Mouse (Mus musculus) urinary bladder, adult 2 months (tissue): ENCODE data around the gene Tnfrsf25. TPM values are rescaled to one million over a fixed set of nuclear protein-coding genes. Genes with fewer than 3 reads are reported as not detected.

ENCODE experiments used
- polyA plus RNA-seq: library from polyadenylated mRNA; depleted of rRNA; stranded (reverse); fragments of >200 nt; gene quantifications from 2 replicates; pipeline ENCODE4 v1.2.3, GENCODE M21; 2012; rRNA removed

Gene Tnfrsf25
- polyA plus RNA-seq, 1 experiment = 3.7 TPM

Other genes starting within 250 kb of the Tnfrsf25 start
- 33.6 and 35.7 TPM in 2 replicates for gene Dnajc11, start 182.2 kb upstream of the Tnfrsf25 start, polyA plus RNA-seq
- gene Thap3, start 126.9 kb upstream of the Tnfrsf25 start, polyA plus RNA-seq = 53.1 and 55.1 TPM in 2 replicates
- gene Phf13, start 119.7 kb upstream of the Tnfrsf25 start, polyA plus RNA-seq = 13.2 and 15.3 TPM in 2 replicates
- 34.5 and 38.3 TPM in 2 replicates for gene Klhl21, start 107.1 kb upstream of the Tnfrsf25 start, polyA plus RNA-seq
- 13.5 and 16.0 TPM in 2 replicates for gene Zbtb48, start 88.3 kb upstream of the Tnfrsf25 start, polyA plus RNA-seq
- gene Tas1r1, start 77.4 kb upstream of the Tnfrsf25 start, polyA plus RNA-seq = 0.04 and 0.10 TPM in 2 replicates
- gene Nol9, start 76.6 kb upstream of the Tnfrsf25 start, polyA plus RNA-seq = 11.3 and 13.0 TPM in 2 replicates
- 13.2 and 14.6 TPM in 2 replicates for gene Plekhg5, start 43.4 kb upstream of the Tnfrsf25 start, polyA plus RNA-seq
- 6.0 and 7.8 TPM in 2 replicates for gene Espn, start 36.4 kb downstream of the Tnfrsf25 start, polyA plus RNA-seq
- gene Hes2, start 42.9 kb downstream of the Tnfrsf25 start, polyA plus RNA-seq = 0.23 and 0.46 TPM in 2 replicates
- 44.9 and 48.1 TPM in 2 replicates for gene Acot7, start 62.2 kb downstream of the Tnfrsf25 start, polyA plus RNA-seq
- 31.3 and 39.2 TPM in 2 replicates for gene Gpr153, start 158.3 kb downstream of the Tnfrsf25 start, polyA plus RNA-seq
- not detected in 2 replicates for gene Hes3, start 175.7 kb downstream of the Tnfrsf25 start, polyA plus RNA-seq
- gene Icmt, start 181.3 kb downstream of the Tnfrsf25 start, polyA plus RNA-seq = 25.2 and 26.2 TPM in 2 replicates
- 28.0 and 34.9 TPM in 2 replicates for gene Rnf207, start 203.1 kb downstream of the Tnfrsf25 start, polyA plus RNA-seq
- 727 and 877 TPM in 2 replicates for gene Rpl22, start 209.8 kb downstream of the Tnfrsf25 start, polyA plus RNA-seq
- gene Chd5, start 222.7 kb downstream of the Tnfrsf25 start, polyA plus RNA-seq = 0.55 and 0.56 TPM in 2 replicates